Mouse (Mus musculus): ENCODE results near the gene Gm3336. TPM values are rescaled to one million over a fixed set of nuclear protein-coding genes. Genes with fewer than 3 reads are reported as not detected.

Gm3336 gene
- polyA plus RNA-seq, 1 experiment from 2014 or later, result not detected

GRCm38 (mm10) chr8:70682193-70682592 lies 36.1 kb upstream of the Gm3336 start:
- Histone ChIP-seq H3K27me3 (ENCODE audit: poor library complexity, severe bottlenecking) (no peaks in the 10 kb centered on the region), H3K27ac (peak overlapping the region; percentile 76), H3K9me3 (no peaks in the 10 kb centered on the region), H3K4me1 (peaks cover 19% of the 10 kb centered on the region), H3K36me3 (replicated peaks) (peaks cover 35% of the 10 kb centered on the region), H3K4me3 (peak overlapping the region; percentile 35)
- 8% methylated on average over 19 of the region's 19 CpGs for WGBS
- DNase-seq (ENCODE audit: extremely low spot score, low spot score), result no peak

DNA sequence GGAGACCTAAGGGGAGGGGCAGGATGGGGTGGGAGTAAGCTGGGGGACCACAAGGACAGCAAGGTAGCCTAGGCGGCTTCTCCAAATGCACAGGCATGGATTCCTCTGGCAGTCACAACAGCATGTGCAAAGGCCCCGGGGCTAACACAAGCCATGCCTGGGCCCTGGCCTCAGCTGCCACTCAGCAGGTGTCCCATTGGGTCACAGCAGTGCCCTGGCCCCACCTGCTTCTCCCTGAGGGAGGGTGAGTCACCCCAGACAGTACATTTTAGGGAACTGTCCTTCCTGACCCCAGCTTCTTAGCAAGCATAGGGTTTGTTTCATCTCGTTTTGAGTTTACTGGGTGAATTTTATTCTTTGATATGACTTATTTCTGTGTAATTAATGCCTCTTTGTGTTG lies 35.7 kb upstream of the Gm3336 start:
- 70% methylated on average over 3 of the region's 3 CpGs for WGBS
- no peak for DNase-seq (ENCODE audit: extremely low spot score, low spot score)
- peak overlapping the region; percentile 76 for H3K27ac ChIP-seq
- H3K4me3 ChIP-seq, result peak overlapping the region; percentile 35
- peaks cover 19% of the 10 kb centered on the region for H3K4me1 ChIP-seq
- no peaks in the 10 kb centered on the region for H3K27me3 ChIP-seq (ENCODE audit: poor library complexity, severe bottlenecking)
- H3K9me3 ChIP-seq, result no peaks in the 10 kb centered on the region
- peaks cover 30% of the 10 kb centered on the region for H3K36me3 ChIP-seq (replicated peaks)

DNA sequence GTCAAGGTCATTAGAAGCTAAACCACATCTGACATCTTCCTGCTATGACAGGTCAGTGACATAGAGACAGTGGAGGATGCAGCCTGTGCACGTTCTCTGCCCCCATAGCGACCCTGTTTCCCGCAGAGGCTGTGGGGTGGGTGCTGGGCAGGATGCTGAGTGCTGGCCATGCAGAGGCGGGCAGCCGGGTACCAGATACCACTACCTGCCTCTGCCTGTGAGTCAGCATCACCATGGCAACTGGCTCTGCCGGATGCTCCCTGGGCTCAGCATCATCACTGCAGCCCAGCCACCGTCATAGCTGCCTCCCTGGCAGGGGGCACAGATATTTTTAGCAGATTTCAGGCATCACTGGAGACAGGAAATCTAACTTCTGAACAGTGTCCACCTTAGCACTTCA lies 34.1 kb upstream of the Gm3336 start:
- H3K9me3 ChIP-seq, result no peaks in the 10 kb centered on the region
- no peak overlapping the region for H3K27ac ChIP-seq
- H3K36me3 ChIP-seq (replicated peaks), result peaks cover 14% of the 10 kb centered on the region
- peaks cover 28% of the 10 kb centered on the region for H3K4me1 ChIP-seq
- H3K4me3 ChIP-seq, result no peak overlapping the region
- no peak for DNase-seq (ENCODE audit: extremely low spot score, low spot score)
- 57% methylated on average over 7 of the region's 7 CpGs for WGBS
- no peaks in the 10 kb centered on the region for H3K27me3 ChIP-seq (ENCODE audit: poor library complexity, severe bottlenecking)

GRCm38 (mm10) chr8:70687576-70687975 lies 30.8 kb upstream of the Gm3336 start:
- WGBS, result 90% methylated on average over 8 of the region's 8 CpGs
- H3K27ac ChIP-seq, result 0 out of 2 replicates have a peak overlapping the region, but pooled peaks have one; percentile 40

DNA sequence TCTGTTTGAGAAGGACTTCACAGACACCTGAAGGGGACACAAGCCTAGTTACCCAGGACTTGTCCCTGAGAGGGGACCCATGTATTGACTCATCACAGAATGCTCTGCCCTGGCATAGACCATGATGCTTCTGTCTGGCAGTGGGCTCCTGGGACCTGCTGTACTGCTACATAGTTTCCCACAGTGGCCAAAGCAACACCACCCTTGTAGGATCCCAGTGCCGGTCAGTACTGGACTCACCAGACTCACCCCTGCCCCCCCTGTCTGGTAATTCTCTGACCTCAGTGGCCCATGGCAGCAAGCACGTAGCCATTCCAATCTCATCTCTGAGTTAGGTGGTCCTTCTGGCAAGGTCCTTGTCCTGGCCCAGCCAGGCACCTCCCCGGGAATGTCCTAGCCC lies 30.2 kb upstream of the Gm3336 start:
- no peak for DNase-seq (ENCODE audit: extremely low spot score, low spot score)
- Histone ChIP-seq H3K27ac (peak overlapping the region; percentile 40), H3K27me3 (ENCODE audit: poor library complexity, severe bottlenecking) (no peaks in the 10 kb centered on the region), H3K4me1 (peaks cover 50% of the 10 kb centered on the region), H3K4me3 (no peak overlapping the region), H3K36me3 (replicated peaks) (0 out of 2 replicates have a peak, but pooled peaks cover 2% of the 10 kb centered on the region), H3K9me3 (no peaks in the 10 kb centered on the region)
- WGBS, result 95% methylated on average over 3 of the region's 3 CpGs

More at GRCm38 (mm10) chr8:70687576-70687975, 30.8 kb upstream of the Gm3336 start:
- Histone ChIP-seq H3K27me3 (ENCODE audit: poor library complexity, severe bottlenecking) (no peaks in the 10 kb centered on the region), H3K4me3 (no peak overlapping the region), H3K4me1 (peaks cover 47% of the 10 kb centered on the region), H3K36me3 (replicated peaks) (0 out of 2 replicates have a peak, but pooled peaks cover 2% of the 10 kb centered on the region), H3K9me3 (no peaks in the 10 kb centered on the region)
- DNase-seq (ENCODE audit: extremely low spot score, low spot score), result no peak

GRCm38 (mm10) chr8:70689892-70690390 lies 28.4 kb upstream of the Gm3336 start:
- Histone ChIP-seq H3K36me3 (replicated peaks) (0 out of 2 replicates have a peak, but pooled peaks cover 2% of the 10 kb centered on the region), H3K4me3 (no peak overlapping the region), H3K27me3 (ENCODE audit: poor library complexity, severe bottlenecking) (peaks cover 5% of the 10 kb centered on the region), H3K4me1 (peaks cover 53% of the 10 kb centered on the region), H3K27ac (peak overlapping the region; percentile 74), H3K9me3 (no peaks in the 10 kb centered on the region)
- DNase-seq (ENCODE audit: extremely low spot score, low spot score), result no peak
- 75% methylated on average over 5 of the region's 5 CpGs for WGBS

DNA sequence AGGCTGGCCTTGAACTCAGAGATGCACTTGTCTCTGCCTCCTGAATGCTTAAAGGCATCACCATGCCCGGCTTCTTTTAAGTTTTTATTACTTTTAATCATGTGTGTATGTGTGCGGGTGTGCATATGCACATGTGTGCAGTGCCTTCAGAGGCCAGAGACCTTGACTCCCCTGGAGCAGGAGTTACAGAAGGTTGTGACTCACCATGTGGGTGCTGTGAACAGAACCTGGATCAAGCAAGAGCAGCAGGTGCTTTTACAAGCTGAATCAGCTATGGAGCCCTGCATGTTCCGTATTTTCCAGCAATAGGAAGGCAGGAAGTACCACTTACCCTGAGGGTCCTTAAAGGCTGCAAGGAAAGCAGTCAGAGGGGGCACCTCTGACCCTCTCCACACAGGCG lies 27.1 kb upstream of the Gm3336 start:
- H3K9me3 ChIP-seq, result no peaks in the 10 kb centered on the region
- H3K4me1 ChIP-seq, result peaks cover 66% of the 10 kb centered on the region
- peak overlapping the region; percentile 99 for H3K27ac ChIP-seq
- no peak for DNase-seq (ENCODE audit: extremely low spot score, low spot score)
- 54% methylated on average over 4 of the region's 4 CpGs for WGBS
- peak overlapping the region; percentile 46 for H3K4me3 ChIP-seq
- H3K27me3 ChIP-seq (ENCODE audit: poor library complexity, severe bottlenecking), result peaks cover 15% of the 10 kb centered on the region
- H3K36me3 ChIP-seq (replicated peaks), result 0 out of 2 replicates have a peak, but pooled peaks cover 2% of the 10 kb centered on the region

GRCm38 (mm10) chr8:70691727-70692231 lies 26.6 kb upstream of the Gm3336 start:
- WGBS, result 0% methylated on average over 20 of the region's 20 CpGs
- H3K4me3 ChIP-seq, result peak overlapping the region; percentile 46
- peaks cover 72% of the 10 kb centered on the region for H3K4me1 ChIP-seq
- H3K36me3 ChIP-seq (replicated peaks), result no peaks in the 10 kb centered on the region
- peaks cover 15% of the 10 kb centered on the region for H3K27me3 ChIP-seq (ENCODE audit: poor library complexity, severe bottlenecking)
- H3K27ac ChIP-seq, result peak overlapping the region; percentile 99
- DNase-seq (ENCODE audit: extremely low spot score, low spot score), result peak; percentile 92
- no peaks in the 10 kb centered on the region for H3K9me3 ChIP-seq

GRCm38 (mm10) chr8:70693636-70694035 lies 24.7 kb upstream of the Gm3336 start:
- H3K4me3 ChIP-seq, result no peak overlapping the region
- DNase-seq (ENCODE audit: extremely low spot score, low spot score), result no peak
- WGBS, result 81% methylated on average over 5 of the region's 5 CpGs
- H3K9me3 ChIP-seq, result no peaks in the 10 kb centered on the region
- H3K27ac ChIP-seq, result peak overlapping the region; percentile 66
- peaks cover 81% of the 10 kb centered on the region for H3K4me1 ChIP-seq
- H3K27me3 ChIP-seq (ENCODE audit: poor library complexity, severe bottlenecking), result peaks cover 15% of the 10 kb centered on the region
- no peaks in the 10 kb centered on the region for H3K36me3 ChIP-seq (replicated peaks)

- no peaks in the 10 kb centered on the region for H3K36me3 ChIP-seq (replicated peaks)
- peaks cover 76% of the 10 kb centered on the region for H3K4me1 ChIP-seq
- no peak for DNase-seq (ENCODE audit: extremely low spot score, low spot score)
- H3K4me3 ChIP-seq, result 0 out of 2 replicates have a peak overlapping the region, but pooled peaks have one; percentile 42
- peaks cover 15% of the 10 kb centered on the region for H3K27me3 ChIP-seq (ENCODE audit: poor library complexity, severe bottlenecking)
- no peaks in the 10 kb centered on the region for H3K9me3 ChIP-seq
- H3K27ac ChIP-seq, result peak overlapping the region; percentile 99
- 33% methylated on average over 32 of the region's 32 CpGs for WGBS
Measured at GRCm38 (mm10) chr8:70695318-70696018, 22.9 kb upstream of the Gm3336 start.

DNA sequence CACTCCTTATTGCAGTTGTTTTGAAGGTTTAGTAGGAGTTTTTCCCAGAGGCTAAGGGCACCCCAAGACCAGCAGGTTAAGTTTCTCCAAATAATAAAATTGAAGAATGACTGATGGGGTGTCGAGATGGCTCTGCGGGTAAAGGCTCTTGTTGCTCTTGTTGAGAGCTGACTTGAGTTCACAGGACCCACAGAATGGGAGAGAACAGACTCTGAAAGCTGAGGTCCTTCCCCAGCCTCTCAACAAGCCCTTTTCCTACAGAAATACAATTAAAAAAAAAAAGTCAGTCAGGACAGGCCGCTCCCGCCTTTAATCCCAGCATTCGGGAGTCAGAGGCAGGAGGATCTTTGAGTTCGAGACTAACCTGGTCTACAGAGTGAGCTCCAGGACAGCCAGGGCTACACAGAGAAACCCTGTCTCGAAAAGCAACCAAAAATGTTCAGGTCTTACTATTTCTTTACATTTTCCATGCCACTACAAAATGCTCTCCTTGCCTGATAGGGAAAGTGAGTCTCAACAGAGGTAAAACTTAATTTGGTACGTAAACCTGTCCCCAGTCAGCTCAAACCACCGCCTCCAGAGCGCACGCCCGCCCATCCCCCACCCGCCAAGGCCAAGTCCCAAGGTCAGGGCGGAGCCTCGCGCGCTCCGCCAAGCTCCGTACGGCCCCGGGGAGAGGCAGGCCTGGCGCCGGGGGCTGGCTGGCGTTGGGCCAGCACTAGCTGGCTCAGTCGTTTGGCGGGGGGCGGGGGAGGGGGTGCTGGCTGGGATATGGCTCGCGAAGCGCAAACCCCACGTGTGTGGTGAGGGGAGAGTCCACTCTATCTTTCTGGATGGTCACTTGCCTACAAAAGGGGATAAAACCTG lies 22.1 kb upstream of the Gm3336 start:
- H3K27me3 ChIP-seq (ENCODE audit: poor library complexity, severe bottlenecking), result peaks cover 15% of the 10 kb centered on the region
- WGBS, result 10% methylated on average over 31 of the region's 31 CpGs
- H3K27ac ChIP-seq, result peak overlapping the region; percentile 99
- peak; percentile 83 for DNase-seq (ENCODE audit: extremely low spot score, low spot score)
- peaks cover 76% of the 10 kb centered on the region for H3K4me1 ChIP-seq
- H3K36me3 ChIP-seq (replicated peaks), result peaks cover 5% of the 10 kb centered on the region
- peak overlapping the region; percentile 42 for H3K4me3 ChIP-seq
- no peaks in the 10 kb centered on the region for H3K9me3 ChIP-seq

DNA sequence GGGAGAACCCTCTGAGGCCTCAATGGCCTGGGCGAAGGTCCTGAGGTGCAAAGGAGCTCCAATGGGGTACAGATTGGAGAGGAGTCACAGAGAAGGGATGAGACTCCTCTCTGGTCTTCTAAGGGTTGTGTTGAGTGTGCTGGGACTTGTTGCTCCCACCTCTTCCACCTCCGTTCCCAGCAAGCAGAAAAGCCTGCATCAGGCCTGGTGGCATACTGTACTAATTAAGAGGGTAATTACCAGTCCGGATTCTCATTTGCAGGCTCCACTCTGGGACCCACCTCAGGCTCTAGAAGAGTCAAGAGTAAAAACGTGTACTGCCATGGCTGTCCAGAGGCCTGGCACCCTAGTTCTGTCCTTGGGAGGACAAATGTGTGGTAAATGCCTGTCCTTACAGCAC lies 21.4 kb upstream of the Gm3336 start:
- H3K36me3 ChIP-seq (replicated peaks), result peaks cover 11% of the 10 kb centered on the region
- H3K4me3 ChIP-seq, result peak overlapping the region; percentile 42
- no peaks in the 10 kb centered on the region for H3K9me3 ChIP-seq
- H3K4me1 ChIP-seq, result peaks cover 76% of the 10 kb centered on the region
- peak overlapping the region; percentile 99 for H3K27ac ChIP-seq
- 48% methylated on average over 4 of the region's 4 CpGs for WGBS
- peaks cover 15% of the 10 kb centered on the region for H3K27me3 ChIP-seq (ENCODE audit: poor library complexity, severe bottlenecking)
- no peak for DNase-seq (ENCODE audit: extremely low spot score, low spot score)
